Mouse (Mus musculus) bone marrow macrophage, adult 2 months (primary cell): ENCODE results near the gene Cdk14.

Experiments used
- CTCF ChIP-seq: IDR thresholded peaks from 2 replicates; pipeline ENCODE4 v1.5.1; 2012; ENCODE audit warnings: low read depth, mild to moderate bottlenecking, low read length, moderate library complexity
- POLR2A ChIP-seq: IDR thresholded peaks from 2 replicates; pipeline ENCODE4 v1.6.1; 2012; ENCODE audit warnings: mild to moderate bottlenecking, low read depth, low read length, borderline replicate concordance

DNA sequence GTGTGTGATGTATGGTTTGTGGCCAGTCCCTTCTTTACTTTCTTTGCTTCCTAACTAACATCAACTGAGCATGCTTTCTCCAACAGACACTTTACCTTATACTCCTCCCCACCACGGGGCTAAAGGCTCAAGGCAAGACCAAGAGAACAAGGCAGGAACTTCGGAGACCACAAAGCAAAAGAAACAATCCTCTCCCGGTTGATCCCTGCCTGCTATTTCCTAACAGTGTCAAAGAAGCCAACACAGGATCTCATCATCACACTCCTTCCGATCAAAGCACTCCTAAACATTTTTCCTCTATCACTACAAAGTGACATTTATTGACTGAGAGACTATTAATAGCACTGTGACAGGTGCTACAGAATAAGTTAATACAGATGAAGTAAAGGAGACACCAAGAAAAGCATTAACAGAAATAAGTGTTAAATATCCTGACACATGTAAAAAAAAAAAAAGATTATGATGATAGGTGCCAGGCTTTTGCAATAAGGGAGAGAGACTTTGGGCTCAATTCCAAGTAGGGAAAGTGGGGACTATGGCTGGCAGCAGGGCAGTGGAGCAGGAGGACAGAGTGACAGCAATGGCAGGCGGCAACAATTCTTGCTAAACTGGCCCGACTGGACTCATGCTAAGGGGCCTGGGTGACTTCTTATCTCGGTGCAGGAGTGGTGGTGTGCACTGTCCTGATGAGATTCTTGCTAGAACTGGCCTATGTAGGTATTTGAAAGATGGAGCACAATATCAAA is 208.9 kb downstream of the Cdk14 start:
- TF ChIP-seq POLR2A (no peak), CTCF (no peak)
